Mouse (Mus musculus): ENCODE results near the gene Tnmd. TPM values are rescaled to one million over a fixed set of nuclear protein-coding genes. Genes with fewer than 3 reads are reported as not detected.

Tnmd gene
- under 1 TPM; 0.30 to 0.35 TPM for total RNA-seq (2021)
- long read RNA-seq, experiment 1, partial matches to known transcripts, result 0 of 1 reads
- long read RNA-seq, experiment 1, other reads (novel, unspliced or antisense), result 1 of 1 reads
- long read RNA-seq, experiment 2, result 0 reads

- DNase-seq (ENCODE audit: low spot score in 2 of 2), result no peak
These were observed at the start of gene Tnmd for GRCm38 (mm10) chrX:133850680-133851079. Gene Tnmd, plus strand, starts transcription at chrX:133850980.

- no peak for DNase-seq (ENCODE audit: low spot score in 2 of 2)
These were observed 2.9 kb downstream of the Tnmd start for GRCm38 (mm10) chrX:133853637-133854036.

GRCm38 (mm10) chrX:133869743-133870142, 19.0 kb downstream of the Tnmd start:
- no peak for DNase-seq (ENCODE audit: low spot score in 2 of 2)

GRCm38 (mm10) chrX:133887308-133887707, 36.5 kb downstream of the Tnmd start:
- no peak for DNase-seq (ENCODE audit: low spot score in 2 of 2)

- DNase-seq (ENCODE audit: low spot score in 2 of 2), result no peak
These were observed 37.3 kb downstream of the Tnmd start for GRCm38 (mm10) chrX:133888111-133888510.

GRCm38 (mm10) chrX:133898014-133898542, 47.3 kb downstream of the Tnmd start, which contains the start of gene Tspan6:
Gene Tspan6, minus strand, starts transcription at chrX:133898429.
- peak; percentile 60 to 63 for DNase-seq (ENCODE audit: low spot score in 2 of 2)

GRCm38 (mm10) chrX:133908261-133908660, 57.5 kb downstream of the Tnmd start, which contains the start of gene Srpx2:
Gene Srpx2, plus strand, starts transcription at chrX:133908426.
- no peak for DNase-seq (ENCODE audit: low spot score in 2 of 2)

- no peak for DNase-seq (ENCODE audit: low spot score in 2 of 2)
These were observed 60.8 kb downstream of the Tnmd start for GRCm38 (mm10) chrX:133911397-133912103.

GRCm38 (mm10) chrX:133913006-133913405, 62.2 kb downstream of the Tnmd start:
- DNase-seq (ENCODE audit: low spot score in 2 of 2), result no peak

GRCm38 (mm10) chrX:133914219-133914618, 63.4 kb downstream of the Tnmd start:
- no peak for DNase-seq (ENCODE audit: low spot score in 2 of 2)

Other genes starting within 250 kb of the Tnmd start
- gene Pcdh19, start 162.0 kb upstream of the Tnmd start, total RNA-seq (2021), result 10 to 100 TPM in 1 of 2 experiments, 1 to 10 TPM in 1; 9.1 to 10.1 TPM
- 10 to 100 TPM; 22.5 to 40.0 TPM for gene Tspan6, start 47.4 kb downstream of the Tnmd start, total RNA-seq (2021)
- 1 to 10 TPM; 3.2 to 5.1 TPM for gene Srpx2, start 57.4 kb downstream of the Tnmd start, total RNA-seq (2021)
- 10 to 100 TPM; 12.9 to 14.7 TPM for gene Sytl4, start 130.8 kb downstream of the Tnmd start, total RNA-seq (2021)
- 10 to 100 TPM; 31.9 to 33.2 TPM for gene Cstf2, start 208.2 kb downstream of the Tnmd start, total RNA-seq (2021)

Data from adrenal gland, adult 18-20 months (tissue).